In genomic region chr2:173033531-173033930, GRCm38 (mm10) we compare ENCODE assay signal across 17 mouse cellular contexts. TPM values are rescaled to one million over a fixed set of nuclear protein-coding genes. Genes with fewer than 3 reads are reported as not detected.
DNase-seq lines count a peak whose midpoint lies in the region; ATAC-seq and TF ChIP-seq lines count a peak whose summit lies in the region.
"Had no signal": no experiment of that assay in that cellular context is flagged by ENCODE, and none has a peak within 500 bp of the region (broad histone marks: within the 10 kb centered on the region; RNA-seq: fewer than 3 reads in every experiment).

No protein-coding gene starts in this region.

- H3K4me1 ChIP-seq in heart, embryonic 10.5 days, result peaks cover 96% of the 10 kb centered on the region
- peaks cover 61% of the 10 kb centered on the region for H3K4me1 ChIP-seq in liver, postnatal 0 days (ENCODE audit: insufficient read depth)
- H3K4me1 ChIP-seq in midbrain, embryonic 16.5 days (ENCODE audit: control insufficient read depth, insufficient read depth, low read length), result no peaks in the 10 kb centered on the region
- H3K4me1 ChIP-seq in kidney, embryonic 15.5 days, result no peaks in the 10 kb centered on the region
- H3K4me1 ChIP-seq: forebrain, embryonic 15.5 days; hindbrain, embryonic 15.5 days had no signal

- no peak for ATAC-seq in liver, postnatal 0 days
- ATAC-seq in midbrain, embryonic 16.5 days, result no peak
- no peak for ATAC-seq in frontal cortex, adult (ENCODE audit: low TSS enrichment)
- no peak for ATAC-seq in kidney, embryonic 15.5 days (replicated peaks; ENCODE audit: low FRiP score)
- ATAC-seq: forebrain, embryonic 15.5 days had no signal

- peaks cover 78% of the 10 kb centered on the region for H3K36me3 ChIP-seq in heart, embryonic 10.5 days
- peaks cover 74% of the 10 kb centered on the region for H3K36me3 ChIP-seq in liver, postnatal 0 days (replicated peaks; ENCODE audit: insufficient read depth, low read length)
- H3K36me3 ChIP-seq in midbrain, embryonic 16.5 days (ENCODE audit: control insufficient read depth, insufficient read depth, low read length), result peaks cover 3% of the 10 kb centered on the region
- H3K36me3 ChIP-seq in kidney, embryonic 15.5 days, result peaks cover 63% of the 10 kb centered on the region

- H3K9me3 ChIP-seq in heart, embryonic 10.5 days, result no peaks in the 10 kb centered on the region
- H3K9me3 ChIP-seq in liver, postnatal 0 days (ENCODE audit: low read length), result no peaks in the 10 kb centered on the region
- H3K9me3 ChIP-seq in midbrain, embryonic 16.5 days (replicated peaks; ENCODE audit: control insufficient read depth, low read length, poor library complexity, severe bottlenecking), result no peaks in the 10 kb centered on the region
- no peaks in the 10 kb centered on the region for H3K9me3 ChIP-seq in kidney, embryonic 15.5 days (replicated peaks)
- H3K9me3 ChIP-seq: forebrain, embryonic 15.5 days; heart, embryonic 15.5 days; hindbrain, embryonic 15.5 days had no signal

- no peak for TF ChIP-seq CTCF in liver, postnatal 0 days (IDR thresholded peaks at IDR 0.05; ENCODE audit: low read depth)

- H3K4me2 ChIP-seq in liver, postnatal 0 days (ENCODE audit: low read depth, low read length), result peak overlapping the region; percentile 43
- H3K4me2 ChIP-seq in midbrain, embryonic 16.5 days (ENCODE audit: low read length), result no peak overlapping the region
- H3K4me2 ChIP-seq in kidney, embryonic 15.5 days, result no peak overlapping the region
- H3K4me2 ChIP-seq: forebrain, embryonic 15.5 days; heart, embryonic 15.5 days; hindbrain, embryonic 15.5 days had no signal

- peak overlapping the region; percentile 36 for H3K9ac ChIP-seq in liver, postnatal 0 days (replicated peaks)
- no peak overlapping the region for H3K9ac ChIP-seq in midbrain, embryonic 16.5 days (ENCODE audit: low read depth, low read length)
- H3K9ac ChIP-seq in kidney, embryonic 15.5 days, result no peak overlapping the region
- H3K9ac ChIP-seq: forebrain, embryonic 15.5 days; heart, embryonic 15.5 days; hindbrain, embryonic 15.5 days had no signal

- H3K27me3 ChIP-seq in heart, embryonic 10.5 days (ENCODE audit: insufficient read depth, poor library complexity, severe bottlenecking), result no peaks in the 10 kb centered on the region
- H3K27me3 ChIP-seq in liver, postnatal 0 days (ENCODE audit: insufficient read depth, low read length), result no peaks in the 10 kb centered on the region
- H3K27me3 ChIP-seq in midbrain, embryonic 16.5 days (ENCODE audit: control insufficient read depth, insufficient read depth, low read depth, low read length), result no peaks in the 10 kb centered on the region
- H3K27me3 ChIP-seq in kidney, embryonic 15.5 days, result no peaks in the 10 kb centered on the region
- H3K27me3 ChIP-seq: forebrain, embryonic 15.5 days; heart, embryonic 15.5 days; hindbrain, embryonic 15.5 days had no signal

- 94% methylated on average over 13 of the region's 13 CpGs for WGBS in heart, embryonic 10.5 days
- WGBS in liver, postnatal 0 days (ENCODE audit: insufficient replicate concordance), result 79% methylated on average over 13 of the region's 13 CpGs
- 97% methylated on average over 13 of the region's 13 CpGs for WGBS in midbrain, embryonic 16.5 days
- 93% methylated on average over 13 of the region's 13 CpGs for WGBS in kidney, embryonic 15.5 days

- no peak for TF ChIP-seq EP300 in liver, postnatal 0 days (IDR thresholded peaks at IDR 0.05; ENCODE audit: low read depth)

- H3K4me3 ChIP-seq in heart, embryonic 10.5 days, result no peak overlapping the region
- no peak overlapping the region for H3K4me3 ChIP-seq in liver, postnatal 0 days (ENCODE audit: low read depth, low read length)
- H3K4me3 ChIP-seq in midbrain, embryonic 16.5 days (ENCODE audit: low read depth, low read length), result no peak overlapping the region
- H3K4me3 ChIP-seq in kidney, embryonic 15.5 days (replicated peaks), result no peak overlapping the region
- H3K4me3 ChIP-seq: forebrain, embryonic 15.5 days; heart, embryonic 15.5 days; hindbrain, embryonic 15.5 days had no signal

- DNase-seq in heart, embryonic 10.5 days (ENCODE audit: low spot score), result no peak
- DNase-seq in heart, adult 11 months, result no peak
- peak; percentile 57 to 70 for DNase-seq in spleen, postnatal 10 days (ENCODE audit: low spot score in 2 of 2)
- no peak for DNase-seq in spleen, adult 18-20 months
- DNase-seq in liver, postnatal 0 days, result peak; percentile 41
- DNase-seq: B cell, adult 2 months; cerebellum, adult 18-20 months; kidney, adult 9 months; layer of hippocampus, adult 9-11 months; lung, adult 2 months had no signal

- H3K27ac ChIP-seq in heart, embryonic 10.5 days, result peak overlapping the region; percentile 3; the same call in 1 of the 2 replicates
- H3K27ac ChIP-seq in liver, postnatal 0 days (ENCODE audit: low read depth), result peak overlapping the region; percentile 92
- no peak overlapping the region for H3K27ac ChIP-seq in midbrain, embryonic 16.5 days (ENCODE audit: low read length)
- H3K27ac ChIP-seq in kidney, embryonic 15.5 days, result no peak overlapping the region
- H3K27ac ChIP-seq: forebrain, embryonic 15.5 days; heart, embryonic 15.5 days; hindbrain, embryonic 15.5 days; macrophage had no signal

RNA-seq across cellular contexts. Expression of gene Rbm38, which starts 13.2 kb away (rescaled TPM):
- polyA plus RNA-seq in heart, embryonic 10.5 days (2016; fragmentation: Nextera tagmentation; extraction: Ambion mirVana), result 156 and 188 TPM in 2 replicates
- polyA plus RNA-seq in liver, postnatal 0 days (2015; fragmentation: Nextera tagmentation; extraction: Ambion mirVana), result 124 and 126 TPM in 2 replicates
- polyA plus RNA-seq in midbrain, embryonic 16.5 days (2015; fragmentation: Nextera tagmentation; extraction: Ambion mirVana), result 9.9 and 12.9 TPM in 2 replicates
- polyA plus RNA-seq in kidney, embryonic 15.5 days (2015; fragmentation: Nextera tagmentation; extraction: Ambion mirVana), result 32.1 and 37.3 TPM in 2 replicates

RNA-seq across cellular contexts. Expression of gene Rae1, which starts 33.6 kb away (rescaled TPM):
- 139 and 162 TPM in 2 replicates for polyA plus RNA-seq in heart, embryonic 10.5 days (2016; fragmentation: Nextera tagmentation; extraction: Ambion mirVana)
- 40.0 and 41.5 TPM in 2 replicates for polyA plus RNA-seq in liver, postnatal 0 days (2015; fragmentation: Nextera tagmentation; extraction: Ambion mirVana)
- 115 and 118 TPM in 2 replicates for polyA plus RNA-seq in midbrain, embryonic 16.5 days (2015; fragmentation: Nextera tagmentation; extraction: Ambion mirVana)
- polyA plus RNA-seq in kidney, embryonic 15.5 days (2015; fragmentation: Nextera tagmentation; extraction: Ambion mirVana), result 138 and 145 TPM in 2 replicates

RNA-seq across cellular contexts. Expression of gene Spo11, which starts 56.0 kb away (rescaled TPM):
- 0.06 and 0.20 TPM in 2 replicates for polyA plus RNA-seq in heart, embryonic 10.5 days (2016; fragmentation: Nextera tagmentation; extraction: Ambion mirVana)
- polyA plus RNA-seq in liver, postnatal 0 days (2015; fragmentation: Nextera tagmentation; extraction: Ambion mirVana), result 0.07 and 0.09 TPM in 2 replicates
- 1.0 and 1.6 TPM in 2 replicates for polyA plus RNA-seq in midbrain, embryonic 16.5 days (2015; fragmentation: Nextera tagmentation; extraction: Ambion mirVana)
- 0.08 and 0.09 TPM in 2 replicates for polyA plus RNA-seq in kidney, embryonic 15.5 days (2015; fragmentation: Nextera tagmentation; extraction: Ambion mirVana)
- polyA plus RNA-seq: heart, embryonic 15.5 days; macrophage had no signal

Comparison
In these comparisons a context has a peak if more than half of its experiments do, and no peak if none do; other contexts are left out.
1. DNase-seq: peak in spleen, postnatal 10 days (2 of 2) and liver, postnatal 0 days (single experiment); none in heart, embryonic 10.5 days (single experiment), heart, adult 11 months (single experiment) and spleen, adult 18-20 months (0 of 2).
2. H3K27ac ChIP-seq: peak in heart, embryonic 10.5 days (single experiment) and liver, postnatal 0 days (single experiment); none in midbrain, embryonic 16.5 days (single experiment) and kidney, embryonic 15.5 days (single experiment).